Mouse (Mus musculus): ENCODE results near the gene Dpp9. TPM values are rescaled to one million over a fixed set of nuclear protein-coding genes. Genes with fewer than 3 reads are reported as not detected.

The Dpp9 gene
- total RNA-seq (2023): 10 to 100 TPM; 50.3 to 51.5 TPM

GRCm38 (mm10) chr17:56218377-56219191 is at the start of gene Dpp9:
Gene Dpp9, minus strand, starts transcription at chr17:56218905.

GRCm38 (mm10) chr17:56256239-56256881 is 37.7 kb upstream of the Dpp9 start, which contains the start of gene Fem1a:
Gene Fem1a, plus strand, starts transcription at chr17:56256810.

GRCm38 (mm10) chr17:56183658-56184103 is 35.0 kb downstream of the Dpp9 start, which contains the start of gene Mydgf:
Gene Mydgf, minus strand, starts transcription at chr17:56183920.

GRCm38 (mm10) chr17:56162231-56162774 is 56.4 kb downstream of the Dpp9 start, which contains the start of gene Tnfaip8l1:
Gene Tnfaip8l1, plus strand, starts transcription at chr17:56162477.

GRCm38 (mm10) chr17:56139858-56140595 is 78.7 kb downstream of the Dpp9 start, which contains the start of gene Sema6b:
Gene Sema6b, minus strand, starts transcription at chr17:56140343.

Other genes starting within 250 kb of the Dpp9 start
- gene Shd, start 248.4 kb downstream of the Dpp9 start, total RNA-seq (2023): 1 to 10 TPM; 6.4 to 7.9 TPM
- not detected for gene Fsd1, start 232.4 kb downstream of the Dpp9 start, total RNA-seq (2023)
- 1 to 10 TPM in 1 of 2 experiments, under 1 TPM in 1; 0.84 to 2.4 TPM for gene Stap2, start 213.3 kb downstream of the Dpp9 start, total RNA-seq (2023)
- 10 to 100 TPM; 66.1 to 69.1 TPM for gene Mpnd, start 213.2 kb downstream of the Dpp9 start, total RNA-seq (2023)
- gene Sh3gl1, start 182.3 kb downstream of the Dpp9 start, total RNA-seq (2023): 100 to 1,000 TPM; 125 to 126 TPM
- gene Chaf1a, start 178.5 kb downstream of the Dpp9 start, total RNA-seq (2023): 1 to 10 TPM; 3.4 to 5.1 TPM
- gene Ubxn6, start 143.9 kb downstream of the Dpp9 start, total RNA-seq (2023): 10 to 100 TPM; 66.9 to 74.8 TPM
- gene Hdgfl2, start 139.3 kb downstream of the Dpp9 start, total RNA-seq (2023): 100 to 1,000 TPM; 103 to 106 TPM
- not detected for gene Plin4, start 109.1 kb downstream of the Dpp9 start, total RNA-seq (2023)
- not detected for gene Plin5, start 101.3 kb downstream of the Dpp9 start, total RNA-seq (2023)
- not detected for gene Lrg1, start 96.9 kb downstream of the Dpp9 start, total RNA-seq (2023)
- gene Sema6b, start 78.6 kb downstream of the Dpp9 start, total RNA-seq (2023): not detected
- gene Tnfaip8l1, start 56.4 kb downstream of the Dpp9 start, total RNA-seq (2023): 10 to 100 TPM; 13.1 to 14.9 TPM
- gene Mydgf, start 35.0 kb downstream of the Dpp9 start, total RNA-seq (2023): 10 to 100 TPM; 51.6 to 52.0 TPM
- gene Fem1a, start 37.9 kb upstream of the Dpp9 start, total RNA-seq (2023): 10 to 100 TPM; 27.4 to 27.7 TPM
- gene Ticam1, start 57.9 kb upstream of the Dpp9 start, total RNA-seq (2023): 10 to 100 TPM; 12.2 to 13.1 TPM
- 10 to 100 TPM; 14.7 to 22.4 TPM for gene Plin3, start 74.0 kb upstream of the Dpp9 start, total RNA-seq (2023)
- gene Arrdc5, start 81.4 kb upstream of the Dpp9 start, total RNA-seq (2023): not detected
- 10 to 100 TPM; 12.3 to 16.8 TPM for gene Uhrf1, start 84.4 kb upstream of the Dpp9 start, total RNA-seq (2023)
- gene Kdm4b, start 107.2 kb upstream of the Dpp9 start, total RNA-seq (2023): 10 to 100 TPM; 67.1 to 81.0 TPM

Measured in T-cell, adult 66 days (primary cell).